Mouse (Mus musculus) hindbrain, embryonic 16.5 days (tissue): ENCODE data around the gene Mlycd. TPM values are rescaled to one million over a fixed set of nuclear protein-coding genes. Genes with fewer than 3 reads are reported as not detected.

ENCODE experiments used
- ATAC-seq: fragments of 200-750 bp; cut with Nextera tagmentation; 2 replicates; pipeline ENCODE4 v1.8.0; 2017; ENCODE audit warnings: moderate TSS enrichment, moderate library complexity
- H3K27ac ChIP-seq: fragments of 300-500 bp; sonication (generic); 2 replicates; pipeline ENCODE4 v1.5.1; 2014; ENCODE audit warnings: low read depth, mild to moderate bottlenecking, control low read depth, low read length, moderate library complexity
- H3K27me3 ChIP-seq: fragments of 300-500 bp; sonication (generic); replicated peaks from 2 replicates; pipeline ENCODE4 v1.6.1; 2014; ENCODE audit warnings: low read length; ENCODE audit not compliant: control insufficient read depth, insufficient read depth
- H3K36me3 ChIP-seq: fragments of 300-500 bp; sonication (generic); 2 replicates; pipeline ENCODE4 v1.6.1; 2014; ENCODE audit warnings: mild to moderate bottlenecking, low read length, moderate library complexity, mixed read lengths; ENCODE audit not compliant: control insufficient read depth, insufficient read depth
- H3K4me1 ChIP-seq: fragments of 300-500 bp; sonication (generic); 2 replicates; pipeline ENCODE4 v1.6.1; 2014; ENCODE audit warnings: low read depth, low read length; ENCODE audit not compliant: control insufficient read depth, insufficient read depth
- H3K4me2 ChIP-seq: fragments of 300-500 bp; sonication (generic); 2 replicates; pipeline ENCODE4 v1.6.1; 2014; ENCODE audit warnings: mild to moderate bottlenecking, low read length, control low read depth, moderate library complexity
- H3K4me3 ChIP-seq: fragments of 300-500 bp; sonication (generic); 2 replicates; pipeline ENCODE4 v1.5.1; 2014; ENCODE audit warnings: mild to moderate bottlenecking, low read length, control low read depth, moderate library complexity
- H3K9ac ChIP-seq: fragments of 300-500 bp; sonication (generic); 2 replicates; pipeline ENCODE4 v1.6.1; 2014; ENCODE audit warnings: low read depth, mild to moderate bottlenecking, control low read depth, low read length, moderate library complexity
- H3K9me3 ChIP-seq: fragments of 300-500 bp; sonication (generic); 2 replicates; pipeline ENCODE4 v1.6.1; 2014; ENCODE audit warnings: mild to moderate bottlenecking, low read length, moderate library complexity; ENCODE audit not compliant: control insufficient read depth
- WGBS: fragments of 180-500 bp; shearing (Covaris S2); extraction: QIAGEN DNeasy Blood & Tissue Kit; methylation state at CpG from one replicate; pipeline ENCODE4 v1.1.7; 2014; 5-methylcytosine and 5-hydroxymethylcytosine counted together
- polyA plus RNA-seq: library from polyadenylated mRNA; unstranded; fragments of >200 nt; fragmentation: Nextera tagmentation; extraction: Ambion mirVana; gene quantifications from 2 replicates; pipeline ENCODE4 v1.2.1, GENCODE M21; 2015

Mlycd gene
- polyA plus RNA-seq, 1 experiment from 2014 or later: 16.5 TPM

DNA sequence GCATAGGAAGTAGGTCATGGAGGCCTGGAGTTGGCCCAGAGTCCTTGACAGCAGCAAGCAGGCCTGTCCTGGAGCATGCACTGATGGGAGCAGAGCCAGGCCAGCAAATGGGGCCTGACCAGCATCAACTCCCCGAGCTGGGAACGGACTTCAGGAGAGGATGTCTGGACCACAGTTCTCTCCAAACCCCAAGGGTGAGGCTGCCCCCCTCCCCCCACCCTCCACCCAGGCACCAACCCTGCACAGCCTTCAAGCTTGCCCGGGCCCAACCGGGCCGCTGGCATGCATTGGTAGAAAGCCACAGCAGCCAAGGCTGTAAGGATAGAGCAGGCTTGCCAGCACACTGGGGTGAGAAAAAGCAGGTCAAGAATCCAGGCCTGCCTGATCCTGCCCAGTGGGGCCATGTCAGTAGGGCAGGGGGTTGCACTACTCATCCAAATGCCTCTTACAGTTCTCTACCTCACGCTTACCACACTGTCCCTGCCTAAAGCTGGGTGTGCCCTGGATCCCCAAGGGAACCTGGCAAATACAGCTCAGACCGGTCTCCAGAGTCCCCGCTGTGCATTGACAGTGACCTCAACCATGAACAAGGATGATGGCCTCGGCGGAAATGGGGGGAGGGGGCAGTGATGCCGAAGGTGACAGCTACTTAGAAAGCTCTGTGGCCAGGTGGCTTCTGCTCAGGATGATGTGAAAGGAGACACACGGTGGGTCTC lies 33.1 kb downstream of the Mlycd start:
- no peak for ATAC-seq
- no peak overlapping the region for H3K4me2 ChIP-seq
- no peaks in the 10 kb centered on the region for H3K9me3 ChIP-seq
- WGBS: 75% methylated on average over 12 of the region's 12 CpGs
- H3K9ac ChIP-seq: no peak overlapping the region
- no peak overlapping the region for H3K4me3 ChIP-seq
- no peaks in the 10 kb centered on the region for H3K4me1 ChIP-seq
- no peak overlapping the region for H3K27ac ChIP-seq
- no peaks in the 10 kb centered on the region for H3K36me3 ChIP-seq
- no peaks in the 10 kb centered on the region for H3K27me3 ChIP-seq

DNA sequence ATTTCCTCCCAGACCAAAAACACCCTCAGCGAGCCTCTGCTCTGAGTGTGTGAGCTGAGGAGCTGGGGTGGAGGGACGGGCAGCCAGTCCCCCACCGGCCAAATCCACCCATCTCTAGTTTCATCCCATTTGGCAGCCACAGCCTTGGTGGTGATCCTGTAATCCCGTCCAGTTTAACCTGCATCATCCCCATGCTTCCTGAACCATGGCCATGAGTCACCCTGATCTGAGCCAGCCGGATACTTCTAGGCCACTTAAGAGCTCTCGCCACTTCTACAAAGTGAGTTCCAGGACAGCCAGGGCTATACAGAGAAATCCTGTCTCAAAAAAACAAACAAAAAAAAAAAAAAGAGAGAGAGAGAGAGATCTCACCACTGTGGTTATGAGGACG lies 33.7 kb downstream of the Mlycd start:
- H3K9me3 ChIP-seq: no peaks in the 10 kb centered on the region
- ATAC-seq: no peak
- H3K4me2 ChIP-seq: no peak overlapping the region
- no peak overlapping the region for H3K4me3 ChIP-seq
- no peaks in the 10 kb centered on the region for H3K36me3 ChIP-seq
- H3K27ac ChIP-seq: no peak overlapping the region
- no peaks in the 10 kb centered on the region for H3K27me3 ChIP-seq
- WGBS: 76% methylated on average over 7 of the region's 7 CpGs
- H3K9ac ChIP-seq: no peak overlapping the region
- H3K4me1 ChIP-seq: no peaks in the 10 kb centered on the region

DNA sequence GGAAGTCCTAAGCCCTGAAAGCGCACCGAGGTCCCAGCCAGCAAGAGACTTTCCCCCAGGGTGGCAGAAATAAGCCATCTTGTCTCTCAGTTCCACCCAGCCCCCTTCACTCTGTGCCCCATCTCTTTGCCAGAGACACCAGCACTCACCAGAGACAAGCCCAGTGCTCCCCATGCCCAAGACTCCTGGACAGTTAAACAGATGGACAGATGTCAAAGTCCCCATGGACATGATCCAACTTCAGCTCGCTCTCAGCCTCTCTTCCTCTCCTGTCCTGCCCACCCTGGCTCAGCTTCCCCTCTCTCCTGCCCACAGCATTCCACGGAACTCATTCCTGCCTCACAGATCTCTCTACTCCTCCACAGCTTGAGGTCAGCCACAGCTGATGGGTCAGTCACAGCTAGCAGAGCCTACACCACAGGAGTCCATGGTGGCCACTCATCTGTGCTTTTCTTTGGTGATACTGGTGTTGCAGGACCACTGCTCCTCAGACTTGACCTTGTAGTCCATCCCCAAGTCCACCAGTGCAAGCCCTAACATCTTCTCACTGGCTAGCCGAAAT lies 34.2 kb downstream of the Mlycd start:
- 72% methylated on average over 5 of the region's 5 CpGs for WGBS
- no peaks in the 10 kb centered on the region for H3K27me3 ChIP-seq
- no peaks in the 10 kb centered on the region for H3K9me3 ChIP-seq
- H3K4me3 ChIP-seq: no peak overlapping the region
- no peak overlapping the region for H3K9ac ChIP-seq
- no peak for ATAC-seq
- no peaks in the 10 kb centered on the region for H3K36me3 ChIP-seq
- no peak overlapping the region for H3K27ac ChIP-seq
- no peaks in the 10 kb centered on the region for H3K4me1 ChIP-seq
- no peak overlapping the region for H3K4me2 ChIP-seq

DNA sequence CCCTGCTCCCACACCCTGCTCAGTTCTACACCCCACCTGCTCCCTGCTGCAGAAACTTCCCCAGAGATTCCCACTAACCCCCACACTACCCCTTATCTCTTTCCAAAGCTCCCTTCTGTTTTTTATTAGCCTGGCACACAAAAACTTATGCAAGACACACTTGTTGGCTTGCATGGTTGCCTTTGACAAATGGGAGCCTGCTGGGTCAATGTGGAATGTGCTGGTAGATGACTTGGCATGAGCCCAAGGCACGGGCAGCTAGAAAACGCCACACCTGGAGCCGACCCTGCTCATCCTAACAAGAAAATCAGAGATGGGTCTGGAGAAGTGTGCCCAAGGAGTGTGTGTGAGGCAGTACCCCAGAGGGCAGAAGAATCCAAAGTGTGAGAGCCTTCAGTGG lies 34.9 kb downstream of the Mlycd start:
- no peaks in the 10 kb centered on the region for H3K4me1 ChIP-seq
- H3K27me3 ChIP-seq: no peaks in the 10 kb centered on the region
- H3K9me3 ChIP-seq: no peaks in the 10 kb centered on the region
- no peak overlapping the region for H3K9ac ChIP-seq
- ATAC-seq: no peak
- WGBS: 80% methylated on average over 3 of the region's 3 CpGs
- H3K36me3 ChIP-seq: no peaks in the 10 kb centered on the region
- no peak overlapping the region for H3K4me2 ChIP-seq
- H3K4me3 ChIP-seq: no peak overlapping the region
- H3K27ac ChIP-seq: no peak overlapping the region

DNA sequence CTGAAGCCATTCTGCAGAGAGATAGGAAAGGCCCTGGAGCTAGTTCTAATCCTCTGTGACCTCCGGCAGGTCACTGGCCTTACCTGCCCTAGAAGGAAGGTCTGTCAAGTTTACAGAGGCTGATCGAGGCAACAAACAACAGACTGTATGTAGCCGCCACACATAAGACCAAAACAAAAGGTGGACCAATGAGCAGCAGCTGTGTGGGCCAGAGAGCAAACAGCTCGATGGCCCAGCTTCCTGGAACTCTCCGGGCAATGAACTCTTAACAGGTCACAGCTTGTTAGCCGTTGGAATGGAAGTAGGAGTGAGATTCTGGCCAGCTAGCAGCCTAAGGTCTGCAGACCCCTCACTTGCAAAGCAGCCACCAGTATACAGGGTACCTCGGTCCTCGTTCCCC lies 35.6 kb downstream of the Mlycd start:
- Histone ChIP-seq H3K4me3 (no peak overlapping the region), H3K9me3 (no peaks in the 10 kb centered on the region), H3K4me1 (no peaks in the 10 kb centered on the region), H3K36me3 (no peaks in the 10 kb centered on the region), H3K27me3 (no peaks in the 10 kb centered on the region), H3K4me2 (no peak overlapping the region), H3K9ac (no peak overlapping the region), H3K27ac (no peak overlapping the region)
- no peak for ATAC-seq
- WGBS: 83% methylated on average over 8 of the region's 8 CpGs

DNA sequence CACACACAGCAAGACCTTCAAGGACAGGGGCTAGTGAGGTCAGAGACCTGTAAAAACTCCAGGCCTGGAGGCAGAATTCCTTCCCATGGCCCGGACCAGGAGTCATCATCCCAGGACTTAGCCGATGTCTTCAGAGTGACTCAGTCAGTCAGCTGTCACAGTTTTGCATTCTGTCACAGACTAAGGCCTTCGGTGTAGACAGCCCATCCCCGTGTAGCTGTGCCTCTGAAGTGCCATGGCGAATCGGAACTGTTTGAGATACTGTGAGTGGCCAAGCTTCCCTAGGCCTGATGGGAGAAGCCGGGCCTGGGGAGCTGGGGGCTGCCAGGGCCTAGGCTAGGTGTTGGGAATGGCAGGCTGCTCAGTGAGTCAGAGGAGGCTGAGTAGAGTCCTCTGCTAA lies 36.0 kb downstream of the Mlycd start:
- ATAC-seq: no peak
- H3K4me2 ChIP-seq: no peak overlapping the region
- no peak overlapping the region for H3K9ac ChIP-seq
- H3K27ac ChIP-seq: no peak overlapping the region
- WGBS: 87% methylated on average over 7 of the region's 7 CpGs
- no peaks in the 10 kb centered on the region for H3K27me3 ChIP-seq
- H3K36me3 ChIP-seq: no peaks in the 10 kb centered on the region
- H3K9me3 ChIP-seq: no peaks in the 10 kb centered on the region
- H3K4me3 ChIP-seq: no peak overlapping the region
- no peaks in the 10 kb centered on the region for H3K4me1 ChIP-seq

DNA sequence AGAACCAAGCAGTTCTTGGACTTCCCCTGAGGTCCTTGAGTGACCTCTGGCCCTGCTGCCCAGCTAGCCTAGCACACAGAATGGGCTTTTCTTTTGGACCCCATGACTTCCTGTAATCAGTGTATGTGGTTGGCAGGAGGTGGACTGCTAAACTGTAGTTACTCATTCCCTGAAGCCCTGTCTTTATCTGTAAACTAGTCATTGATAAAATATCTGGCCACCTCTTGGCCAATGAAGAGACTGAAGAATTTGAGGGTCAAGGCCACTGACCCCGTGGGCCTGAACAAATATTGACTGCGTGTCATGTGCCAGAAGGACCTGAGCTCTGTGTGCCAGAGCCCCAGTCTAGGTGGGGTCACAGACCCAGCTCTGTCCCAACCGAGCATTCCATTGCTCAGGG lies 37.7 kb downstream of the Mlycd start:
- no peaks in the 10 kb centered on the region for H3K27me3 ChIP-seq
- no peak for ATAC-seq

DNA sequence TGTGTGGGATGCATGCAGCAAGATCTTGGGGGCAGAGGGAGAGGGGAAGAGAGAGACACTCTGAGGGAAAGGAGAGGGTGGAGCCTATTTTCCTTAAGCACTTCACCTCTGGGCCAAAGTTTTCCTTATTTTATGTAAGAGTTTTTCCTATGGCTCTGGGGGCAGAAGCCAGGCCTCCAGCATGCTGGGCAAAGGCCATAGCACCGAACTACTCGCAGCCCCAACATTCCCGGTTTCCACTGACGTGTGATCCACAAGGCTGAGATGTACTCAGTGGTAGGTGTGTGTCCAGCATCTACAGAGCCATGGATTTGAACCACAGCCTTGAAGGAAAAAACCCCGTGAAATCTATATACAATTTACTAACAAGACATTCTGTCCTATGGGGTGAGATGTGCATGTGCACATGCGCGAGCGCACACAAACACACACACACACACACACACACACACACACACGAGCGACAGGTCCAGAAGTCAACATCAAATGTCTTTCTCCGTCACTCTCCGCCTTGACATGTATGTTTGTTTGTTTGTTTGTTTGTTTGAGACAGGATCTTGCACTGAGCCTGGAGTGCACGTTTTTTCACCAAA lies 39.0 kb downstream of the Mlycd start, which contains the start of gene Osgin1:
Gene Osgin1 (plus strand): TSS at position 543 of the 593 bp plus-strand sequence.
- ATAC-seq: no peak
- WGBS: 90% methylated on average over 13 of the region's 13 CpGs
- H3K36me3 ChIP-seq: no peaks in the 10 kb centered on the region
- no peak within 1 kb of the TSS for H3K9ac ChIP-seq
- H3K4me3 ChIP-seq: no peak within 1 kb of the TSS
- H3K27me3 ChIP-seq: no peaks in the 10 kb centered on the region
- no peaks in the 10 kb centered on the region for H3K4me1 ChIP-seq
- H3K4me2 ChIP-seq: no peak within 1 kb of the TSS
- no peak within 1 kb of the TSS for H3K27ac ChIP-seq
- no peaks in the 10 kb centered on the region for H3K9me3 ChIP-seq

More for the DNA sequence above, 37.7 kb downstream of the Mlycd start:
- no peaks in the 10 kb centered on the region for H3K36me3 ChIP-seq
- WGBS: 64% methylated on average over 3 of the region's 3 CpGs
- no peaks in the 10 kb centered on the region for H3K4me1 ChIP-seq
- no peak overlapping the region for H3K4me3 ChIP-seq
- H3K27ac ChIP-seq: no peak overlapping the region
- H3K9me3 ChIP-seq: no peaks in the 10 kb centered on the region
- H3K9ac ChIP-seq: no peak overlapping the region
- no peak overlapping the region for H3K4me2 ChIP-seq

DNA sequence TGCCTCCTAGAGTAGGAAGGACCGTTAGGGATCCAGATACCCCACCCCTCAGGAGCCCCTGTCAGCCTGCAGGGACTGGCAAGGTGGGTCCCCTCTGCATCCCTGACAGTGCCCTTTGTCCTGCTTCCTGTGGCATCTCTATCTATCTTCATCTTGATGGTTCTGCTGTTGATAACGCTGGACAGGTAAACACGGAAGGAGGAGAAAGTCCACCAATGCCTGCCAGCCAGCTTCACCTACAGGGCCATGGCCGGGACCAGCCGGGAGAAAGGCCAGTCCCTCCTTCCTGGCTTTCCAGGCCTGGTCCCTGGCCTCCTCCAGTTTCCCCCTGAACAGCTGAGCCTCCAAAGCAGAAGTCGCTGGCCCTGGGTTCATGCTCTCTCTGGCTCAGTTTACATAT lies 39.9 kb downstream of the Mlycd start:
- no peaks in the 10 kb centered on the region for H3K4me1 ChIP-seq
- no peaks in the 10 kb centered on the region for H3K36me3 ChIP-seq
- no peak overlapping the region for H3K9ac ChIP-seq
- no peaks in the 10 kb centered on the region for H3K9me3 ChIP-seq
- WGBS: 88% methylated on average over 6 of the region's 6 CpGs
- no peaks in the 10 kb centered on the region for H3K27me3 ChIP-seq
- ATAC-seq: no peak
- no peak overlapping the region for H3K27ac ChIP-seq
- H3K4me3 ChIP-seq: no peak overlapping the region
- no peak overlapping the region for H3K4me2 ChIP-seq
